Mouse (Mus musculus): ENCODE measurements around the gene Atp8b4. TPM values are rescaled to one million over a fixed set of nuclear protein-coding genes. Genes with fewer than 3 reads are reported as not detected.

The Atp8b4 gene
- polyA plus RNA-seq, 1 experiment = not detected

- Histone ChIP-seq H3K27ac (ENCODE audit: insufficient read depth, low read length) (no peak overlapping the region), H3K4me1 (ENCODE audit: control insufficient read depth, insufficient read depth, low read length) (peaks cover 3% of the 10 kb centered on the region; the same call in 1 of the 2 replicates), H3K4me3 (ENCODE audit: insufficient read depth, low read length) (no peak overlapping the region)
- TF ChIP-seq CTCF (IDR thresholded peaks at IDR 0.05; ENCODE audit: extremely low read depth, insufficient read depth, low read length) = no peak
- TF ChIP-seq POLR2A (IDR thresholded peaks at IDR 0.05; ENCODE audit: extremely low read depth, insufficient read depth, low read length) = no peak
Observed at GRCm38 (mm10) chr2:126450210-126450936, 50.1 kb downstream of the Atp8b4 start.

DNA sequence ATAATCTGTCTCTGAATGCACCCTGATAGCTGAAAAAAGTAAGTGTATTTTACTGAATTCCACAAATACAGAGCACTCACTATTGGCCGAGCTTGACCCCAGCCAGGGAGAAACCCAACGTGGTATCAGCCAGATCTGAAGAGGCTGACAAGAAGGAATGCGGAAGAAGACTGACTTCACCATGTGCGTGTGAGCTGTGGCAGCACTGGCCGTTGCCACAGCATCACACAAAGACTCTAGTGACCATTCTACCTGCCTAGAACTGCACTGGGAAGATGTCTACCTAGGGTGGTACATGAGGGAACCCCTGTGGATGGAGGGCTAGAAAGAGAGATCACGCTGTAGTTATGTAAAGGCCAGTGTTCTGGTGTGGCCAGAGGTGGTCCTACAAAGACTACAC, 55.4 kb downstream of the Atp8b4 start:
- Histone ChIP-seq H3K4me1 (ENCODE audit: control insufficient read depth, insufficient read depth, low read length) (no peaks in the 10 kb centered on the region), H3K4me3 (ENCODE audit: insufficient read depth, low read length) (no peak overlapping the region), H3K27ac (ENCODE audit: insufficient read depth, low read length) (no peak overlapping the region)
- TF ChIP-seq CTCF (IDR thresholded peaks at IDR 0.05; ENCODE audit: extremely low read depth, insufficient read depth, low read length) (no peak), POLR2A (IDR thresholded peaks at IDR 0.05; ENCODE audit: extremely low read depth, insufficient read depth, low read length) (no peak)

DNA sequence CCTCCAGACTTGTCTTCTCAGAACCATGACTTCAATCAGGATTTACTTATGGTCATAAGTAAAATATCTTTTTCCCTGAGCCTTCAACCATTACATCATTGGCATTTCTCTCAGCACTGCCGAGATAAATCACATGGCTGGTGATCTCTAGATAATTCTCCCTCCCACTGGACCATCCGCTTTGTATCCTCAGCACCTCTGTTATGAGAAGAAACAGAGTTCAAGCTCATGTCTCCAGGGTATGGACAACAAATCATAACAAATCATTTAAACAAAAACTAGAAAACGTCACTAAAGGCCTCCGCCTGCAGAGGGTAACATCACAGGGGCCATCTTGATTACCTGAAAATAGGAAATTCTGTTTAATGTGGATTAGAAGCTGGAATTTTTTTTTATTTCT, 58.9 kb downstream of the Atp8b4 start:
- H3K4me1 ChIP-seq (ENCODE audit: control insufficient read depth, insufficient read depth, low read length) = no peaks in the 10 kb centered on the region
- H3K27ac ChIP-seq (ENCODE audit: insufficient read depth, low read length) = no peak overlapping the region
- TF ChIP-seq CTCF (IDR thresholded peaks at IDR 0.05; ENCODE audit: extremely low read depth, insufficient read depth, low read length) = no peak
- no peak for TF ChIP-seq POLR2A (IDR thresholded peaks at IDR 0.05; ENCODE audit: extremely low read depth, insufficient read depth, low read length)
- no peak overlapping the region for H3K4me3 ChIP-seq (ENCODE audit: insufficient read depth, low read length)

DNA sequence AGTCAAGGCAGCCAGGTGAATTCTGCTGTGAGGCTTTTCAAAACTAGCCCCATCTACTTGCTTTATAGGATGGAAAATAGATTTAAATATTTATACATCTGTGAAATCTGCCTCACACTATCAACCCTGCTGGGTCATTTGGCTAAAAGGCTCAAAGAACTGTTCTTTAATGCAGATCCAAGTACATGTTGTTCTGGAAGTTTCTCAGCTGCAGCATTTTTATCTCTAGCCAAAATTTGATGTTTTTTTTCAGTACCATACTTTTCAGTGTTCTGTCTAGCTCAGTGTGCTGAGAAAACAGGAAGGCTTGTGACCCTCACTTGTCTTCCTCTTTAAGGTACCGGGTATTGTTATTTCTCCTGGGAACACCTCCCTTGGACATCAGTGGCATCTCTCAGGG, 65.8 kb downstream of the Atp8b4 start:
- TF ChIP-seq CTCF (IDR thresholded peaks at IDR 0.05; ENCODE audit: extremely low read depth, insufficient read depth, low read length) (no peak), POLR2A (IDR thresholded peaks at IDR 0.05; ENCODE audit: extremely low read depth, insufficient read depth, low read length) (no peak)
- no peak overlapping the region for H3K4me3 ChIP-seq (ENCODE audit: insufficient read depth, low read length)
- no peak overlapping the region for H3K27ac ChIP-seq (ENCODE audit: insufficient read depth, low read length)
- H3K4me1 ChIP-seq (ENCODE audit: control insufficient read depth, insufficient read depth, low read length) = no peaks in the 10 kb centered on the region

GRCm38 (mm10) chr2:126434305-126434704, 66.2 kb downstream of the Atp8b4 start:
- Histone ChIP-seq H3K4me3 (ENCODE audit: insufficient read depth, low read length) (no peak overlapping the region), H3K4me1 (ENCODE audit: control insufficient read depth, insufficient read depth, low read length) (no peaks in the 10 kb centered on the region), H3K27ac (ENCODE audit: insufficient read depth, low read length) (no peak overlapping the region)
- TF ChIP-seq CTCF (IDR thresholded peaks at IDR 0.05; ENCODE audit: extremely low read depth, insufficient read depth, low read length) (no peak), POLR2A (IDR thresholded peaks at IDR 0.05; ENCODE audit: extremely low read depth, insufficient read depth, low read length) (no peak)

GRCm38 (mm10) chr2:126432481-126433066, 67.9 kb downstream of the Atp8b4 start:
- no peaks in the 10 kb centered on the region for H3K4me1 ChIP-seq (ENCODE audit: control insufficient read depth, insufficient read depth, low read length)
- no peak overlapping the region for H3K27ac ChIP-seq (ENCODE audit: insufficient read depth, low read length)
- TF ChIP-seq CTCF (IDR thresholded peaks at IDR 0.05; ENCODE audit: extremely low read depth, insufficient read depth, low read length) = no peak
- TF ChIP-seq POLR2A (IDR thresholded peaks at IDR 0.05; ENCODE audit: extremely low read depth, insufficient read depth, low read length) = no peak
- no peak overlapping the region for H3K4me3 ChIP-seq (ENCODE audit: insufficient read depth, low read length)

GRCm38 (mm10) chr2:126429282-126429681, 71.2 kb downstream of the Atp8b4 start:
- Histone ChIP-seq H3K27ac (ENCODE audit: insufficient read depth, low read length) (no peak overlapping the region), H3K4me3 (ENCODE audit: insufficient read depth, low read length) (no peak overlapping the region), H3K4me1 (ENCODE audit: control insufficient read depth, insufficient read depth, low read length) (no peaks in the 10 kb centered on the region)
- no peak for TF ChIP-seq POLR2A (IDR thresholded peaks at IDR 0.05; ENCODE audit: extremely low read depth, insufficient read depth, low read length)
- peak; percentile 81 for TF ChIP-seq CTCF (IDR thresholded peaks at IDR 0.05; ENCODE audit: extremely low read depth, insufficient read depth, low read length)

GRCm38 (mm10) chr2:126425223-126425622, 75.3 kb downstream of the Atp8b4 start:
- no peak for TF ChIP-seq POLR2A (IDR thresholded peaks at IDR 0.05; ENCODE audit: extremely low read depth, insufficient read depth, low read length)
- TF ChIP-seq CTCF (IDR thresholded peaks at IDR 0.05; ENCODE audit: extremely low read depth, insufficient read depth, low read length) = no peak
- Histone ChIP-seq H3K27ac (ENCODE audit: insufficient read depth, low read length) (no peak overlapping the region), H3K4me3 (ENCODE audit: insufficient read depth, low read length) (no peak overlapping the region), H3K4me1 (ENCODE audit: control insufficient read depth, insufficient read depth, low read length) (no peaks in the 10 kb centered on the region)

- no peak for TF ChIP-seq CTCF (IDR thresholded peaks at IDR 0.05; ENCODE audit: extremely low read depth, insufficient read depth, low read length)
- no peak for TF ChIP-seq POLR2A (IDR thresholded peaks at IDR 0.05; ENCODE audit: extremely low read depth, insufficient read depth, low read length)
- H3K27ac ChIP-seq (ENCODE audit: insufficient read depth, low read length) = no peak overlapping the region
- H3K4me1 ChIP-seq (ENCODE audit: control insufficient read depth, insufficient read depth, low read length) = no peaks in the 10 kb centered on the region
- no peak overlapping the region for H3K4me3 ChIP-seq (ENCODE audit: insufficient read depth, low read length)
Observed at GRCm38 (mm10) chr2:126424714-126425113, 75.8 kb downstream of the Atp8b4 start.

- TF ChIP-seq CTCF (IDR thresholded peaks at IDR 0.05; ENCODE audit: extremely low read depth, insufficient read depth, low read length) (no peak), POLR2A (IDR thresholded peaks at IDR 0.05; ENCODE audit: extremely low read depth, insufficient read depth, low read length) (no peak)
- no peak overlapping the region for H3K27ac ChIP-seq (ENCODE audit: insufficient read depth, low read length)
- no peaks in the 10 kb centered on the region for H3K4me1 ChIP-seq (ENCODE audit: control insufficient read depth, insufficient read depth, low read length)
- H3K4me3 ChIP-seq (ENCODE audit: insufficient read depth, low read length) = no peak overlapping the region
Observed at GRCm38 (mm10) chr2:126420901-126421300, 79.6 kb downstream of the Atp8b4 start.
